Mouse (Mus musculus): ENCODE data around the gene Bcat1.

Gene Bcat1

GRCm38 (mm10) chr6:145037626-145038025 lies 38.4 kb downstream of the Bcat1 start:
- H3K9me3 ChIP-seq (ENCODE audit: low read length): no peaks in the 10 kb centered on the region
- TF ChIP-seq POU5F1 (IDR thresholded peaks at IDR 0.05; ENCODE audit: borderline replicate concordance, low read length): no peak
- no peak for TF ChIP-seq NANOG (IDR thresholded peaks at IDR 0.05; ENCODE audit: borderline replicate concordance, low read length)
- no peak for TF ChIP-seq CTCF (conservative IDR thresholded peaks at IDR 0.05; ENCODE audit: low read length)
- peaks cover 46% of the 10 kb centered on the region for H3K4me1 ChIP-seq (replicated peaks; ENCODE audit: low read depth, low read length)
- no peak overlapping the region for H3K4me3 ChIP-seq (replicated peaks; ENCODE audit: low read length)
- peaks cover 82% of the 10 kb centered on the region for H3K36me3 ChIP-seq (ENCODE audit: insufficient read depth, low read length)
- no peaks in the 10 kb centered on the region for H3K27me3 ChIP-seq (ENCODE audit: insufficient read depth, low read length)

DNA sequence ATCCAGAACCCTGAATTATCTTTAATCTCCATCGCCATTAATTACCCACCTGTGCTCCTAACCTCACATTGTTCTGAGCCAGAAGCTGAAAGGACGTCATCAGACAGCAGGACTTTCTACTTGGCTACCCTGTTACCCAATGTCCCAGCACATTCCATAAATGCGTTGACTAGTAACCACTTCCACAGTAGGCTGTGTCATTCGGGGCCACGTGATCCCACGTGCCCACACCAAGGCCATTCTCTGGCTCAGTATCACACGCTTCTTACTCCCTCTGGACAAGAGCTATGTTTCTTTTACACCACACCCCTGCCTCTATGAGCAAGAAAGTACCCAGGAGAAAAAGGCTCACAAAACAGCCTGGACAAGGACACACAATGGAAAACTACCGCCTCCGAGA lies 40.6 kb downstream of the Bcat1 start:
- H3K9me3 ChIP-seq (ENCODE audit: low read length): no peaks in the 10 kb centered on the region
- peaks cover 93% of the 10 kb centered on the region for H3K36me3 ChIP-seq (ENCODE audit: insufficient read depth, low read length)
- no peaks in the 10 kb centered on the region for H3K27me3 ChIP-seq (ENCODE audit: insufficient read depth, low read length)
- no peak for TF ChIP-seq CTCF (conservative IDR thresholded peaks at IDR 0.05; ENCODE audit: low read length)
- H3K4me1 ChIP-seq (replicated peaks; ENCODE audit: low read depth, low read length): peaks cover 31% of the 10 kb centered on the region
- no peak overlapping the region for H3K4me3 ChIP-seq (replicated peaks; ENCODE audit: low read length)

- Histone ChIP-seq H3K27me3 (ENCODE audit: insufficient read depth, low read length) (no peaks in the 10 kb centered on the region), H3K9me3 (ENCODE audit: low read length) (peaks cover 11% of the 10 kb centered on the region), H3K36me3 (ENCODE audit: insufficient read depth, low read length) (peaks cover 66% of the 10 kb centered on the region), H3K4me1 (replicated peaks; ENCODE audit: low read depth, low read length) (peaks cover 9% of the 10 kb centered on the region; the same call in 1 of the 2 replicates), H3K4me3 (replicated peaks; ENCODE audit: low read length) (no peak overlapping the region)
- TF ChIP-seq POU5F1 (IDR thresholded peaks at IDR 0.05; ENCODE audit: borderline replicate concordance, low read length): no peak
- TF ChIP-seq CTCF (conservative IDR thresholded peaks at IDR 0.05; ENCODE audit: low read length): no peak
- no peak for TF ChIP-seq NANOG (IDR thresholded peaks at IDR 0.05; ENCODE audit: borderline replicate concordance, low read length)
Observed at GRCm38 (mm10) chr6:145030587-145030986, 45.4 kb downstream of the Bcat1 start.

DNA sequence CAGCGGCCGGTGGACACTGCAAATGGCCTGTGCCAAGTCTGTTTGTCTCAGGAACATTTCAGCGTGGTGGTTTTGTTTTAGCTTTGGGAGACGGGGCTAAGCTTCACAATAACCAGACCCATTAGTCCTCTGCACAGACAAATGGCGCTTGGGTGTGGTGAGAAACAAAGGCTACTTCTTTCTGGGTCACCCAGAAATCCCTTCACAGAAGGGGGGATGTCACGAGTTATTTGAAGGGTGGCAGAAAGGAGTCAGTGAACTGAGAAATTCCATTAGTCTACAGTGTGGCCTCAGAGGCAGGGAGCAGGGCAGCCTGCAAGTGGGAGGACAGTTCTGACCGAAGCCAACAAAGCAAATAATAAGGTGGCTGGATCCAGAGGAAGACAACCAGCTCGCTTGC lies 52.0 kb downstream of the Bcat1 start:
- Histone ChIP-seq H3K27me3 (ENCODE audit: insufficient read depth, low read length) (no peaks in the 10 kb centered on the region), H3K9me3 (ENCODE audit: low read length) (peaks cover 22% of the 10 kb centered on the region), H3K4me1 (replicated peaks; ENCODE audit: low read depth, low read length) (peaks cover 28% of the 10 kb centered on the region), H3K4me3 (replicated peaks; ENCODE audit: low read length) (no peak overlapping the region), H3K36me3 (ENCODE audit: insufficient read depth, low read length) (peaks cover 65% of the 10 kb centered on the region)
- TF ChIP-seq POU5F1 (IDR thresholded peaks at IDR 0.05; ENCODE audit: borderline replicate concordance, low read length): no peak

GRCm38 (mm10) chr6:145022966-145023725 lies 52.8 kb downstream of the Bcat1 start:
- no peak overlapping the region for H3K4me3 ChIP-seq (replicated peaks; ENCODE audit: low read length)

DNA sequence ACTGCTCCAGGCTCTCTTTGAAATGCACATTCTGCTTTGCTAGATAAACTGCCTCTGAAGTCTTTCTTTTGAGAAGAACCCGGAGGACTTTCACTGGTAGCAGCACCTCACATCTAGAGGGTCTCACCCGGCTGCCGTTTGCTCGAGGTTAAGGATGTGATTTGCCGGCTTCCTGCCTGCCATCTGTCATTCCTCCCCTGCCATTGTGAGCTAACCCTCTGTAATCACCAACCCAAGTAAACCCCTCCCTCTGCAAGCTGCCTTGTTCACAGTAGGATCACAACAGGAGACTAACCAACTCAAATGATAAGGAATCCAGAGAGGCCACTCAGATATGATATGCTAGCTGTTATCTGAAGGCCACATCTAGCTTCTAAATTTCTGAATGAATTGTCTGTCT lies 53.6 kb downstream of the Bcat1 start:
- Histone ChIP-seq H3K36me3 (ENCODE audit: insufficient read depth, low read length) (peaks cover 75% of the 10 kb centered on the region), H3K4me1 (replicated peaks; ENCODE audit: low read depth, low read length) (peaks cover 40% of the 10 kb centered on the region), H3K9me3 (ENCODE audit: low read length) (peaks cover 22% of the 10 kb centered on the region), H3K4me3 (replicated peaks; ENCODE audit: low read length) (no peak overlapping the region), H3K27me3 (ENCODE audit: insufficient read depth, low read length) (no peaks in the 10 kb centered on the region)
- TF ChIP-seq POU5F1 (IDR thresholded peaks at IDR 0.05; ENCODE audit: borderline replicate concordance, low read length) (no peak), NANOG (IDR thresholded peaks at IDR 0.05; ENCODE audit: borderline replicate concordance, low read length) (no peak), CTCF (conservative IDR thresholded peaks at IDR 0.05; ENCODE audit: low read length) (no peak)

More at GRCm38 (mm10) chr6:145022966-145023725, 52.8 kb downstream of the Bcat1 start:
- peaks cover 67% of the 10 kb centered on the region for H3K36me3 ChIP-seq (ENCODE audit: insufficient read depth, low read length)
- H3K4me1 ChIP-seq (replicated peaks; ENCODE audit: low read depth, low read length): peaks cover 33% of the 10 kb centered on the region
- peaks cover 22% of the 10 kb centered on the region for H3K9me3 ChIP-seq (ENCODE audit: low read length)
- TF ChIP-seq NANOG (IDR thresholded peaks at IDR 0.05; ENCODE audit: borderline replicate concordance, low read length): no peak
- TF ChIP-seq POU5F1 (IDR thresholded peaks at IDR 0.05; ENCODE audit: borderline replicate concordance, low read length): no peak
- TF ChIP-seq CTCF (conservative IDR thresholded peaks at IDR 0.05; ENCODE audit: low read length): peak; percentile 49
- no peaks in the 10 kb centered on the region for H3K27me3 ChIP-seq (ENCODE audit: insufficient read depth, low read length)

- Histone ChIP-seq H3K36me3 (ENCODE audit: insufficient read depth, low read length) (peaks cover 83% of the 10 kb centered on the region), H3K27me3 (ENCODE audit: insufficient read depth, low read length) (no peaks in the 10 kb centered on the region), H3K4me1 (replicated peaks; ENCODE audit: low read depth, low read length) (peaks cover 47% of the 10 kb centered on the region), H3K9me3 (ENCODE audit: low read length) (peaks cover 11% of the 10 kb centered on the region), H3K4me3 (replicated peaks; ENCODE audit: low read length) (no peak overlapping the region)
- TF ChIP-seq POU5F1 (IDR thresholded peaks at IDR 0.05; ENCODE audit: borderline replicate concordance, low read length) (no peak), CTCF (conservative IDR thresholded peaks at IDR 0.05; ENCODE audit: low read length) (no peak), NANOG (IDR thresholded peaks at IDR 0.05; ENCODE audit: borderline replicate concordance, low read length) (no peak)
Observed at GRCm38 (mm10) chr6:145020553-145020952, 55.4 kb downstream of the Bcat1 start.

- Histone ChIP-seq H3K9me3 (ENCODE audit: low read length) (0 out of 2 replicates have a peak, but pooled peaks cover 2% of the 10 kb centered on the region), H3K36me3 (ENCODE audit: insufficient read depth, low read length) (peaks cover 86% of the 10 kb centered on the region)
- TF ChIP-seq POU5F1 (IDR thresholded peaks at IDR 0.05; ENCODE audit: borderline replicate concordance, low read length) (no peak), CTCF (conservative IDR thresholded peaks at IDR 0.05; ENCODE audit: low read length) (no peak), NANOG (IDR thresholded peaks at IDR 0.05; ENCODE audit: borderline replicate concordance, low read length) (no peak)
Observed at GRCm38 (mm10) chr6:145018295-145018694, 57.7 kb downstream of the Bcat1 start.

DNA sequence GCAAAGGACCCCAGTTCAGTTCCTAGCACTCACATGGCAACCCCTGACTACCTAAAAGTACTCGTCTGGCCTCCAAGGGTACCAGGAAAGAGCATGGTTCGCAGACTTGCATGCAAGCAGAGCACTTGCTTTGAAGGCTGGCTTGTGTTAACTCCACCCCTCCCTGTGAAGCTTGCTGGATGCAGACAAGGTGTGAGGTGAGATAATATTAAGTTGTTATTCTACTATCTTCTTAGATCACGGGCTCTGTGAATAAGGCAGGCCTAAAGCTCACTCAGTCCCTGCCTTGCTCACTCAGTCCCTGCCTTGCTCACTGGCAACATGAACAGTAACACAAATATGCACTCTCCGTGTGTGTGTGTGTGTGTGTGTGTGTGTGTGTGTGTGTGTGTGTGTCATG lies 58.5 kb downstream of the Bcat1 start:
- Histone ChIP-seq H3K27me3 (ENCODE audit: insufficient read depth, low read length) (no peaks in the 10 kb centered on the region), H3K9me3 (ENCODE audit: low read length) (no peaks in the 10 kb centered on the region), H3K4me3 (replicated peaks; ENCODE audit: low read length) (no peak overlapping the region), H3K36me3 (ENCODE audit: insufficient read depth, low read length) (peaks cover 91% of the 10 kb centered on the region), H3K4me1 (replicated peaks; ENCODE audit: low read depth, low read length) (peaks cover 43% of the 10 kb centered on the region)
- no peak for TF ChIP-seq CTCF (conservative IDR thresholded peaks at IDR 0.05; ENCODE audit: low read length)
- no peak for TF ChIP-seq NANOG (IDR thresholded peaks at IDR 0.05; ENCODE audit: borderline replicate concordance, low read length)
- no peak for TF ChIP-seq POU5F1 (IDR thresholded peaks at IDR 0.05; ENCODE audit: borderline replicate concordance, low read length)

More at GRCm38 (mm10) chr6:145018295-145018694, 57.7 kb downstream of the Bcat1 start:
- Histone ChIP-seq H3K4me3 (replicated peaks; ENCODE audit: low read length) (no peak overlapping the region), H3K4me1 (replicated peaks; ENCODE audit: low read depth, low read length) (peaks cover 43% of the 10 kb centered on the region), H3K27me3 (ENCODE audit: insufficient read depth, low read length) (no peaks in the 10 kb centered on the region)
